Mouse (Mus musculus) c-Kit-positive CD71-positive TER-119-positive erythroid progenitor cells, embryonic 14.5 days (primary cell): ENCODE data around the gene Susd1.

Experiments used
- DNase-seq: peaks from one replicate; pipeline ENCODE4 v3.0.0-alpha.2; 2013; ENCODE audit warnings: low spot score

Susd1 gene

GRCm38 (mm10) chr4:59434039-59434438 is 4.4 kb downstream of the Susd1 start:
- DNase-seq: no peak

- DNase-seq: no peak
These were observed 9.3 kb downstream of the Susd1 start for GRCm38 (mm10) chr4:59429128-59429527.

GRCm38 (mm10) chr4:59426429-59426828 is 12.0 kb downstream of the Susd1 start:
- DNase-seq: no peak

GRCm38 (mm10) chr4:59422808-59423207 is 15.6 kb downstream of the Susd1 start:
- DNase-seq: no peak

- DNase-seq: no peak
These were observed 16.2 kb downstream of the Susd1 start for GRCm38 (mm10) chr4:59422025-59422783.

- DNase-seq: no peak
These were observed 17.1 kb downstream of the Susd1 start for GRCm38 (mm10) chr4:59421369-59421746.

GRCm38 (mm10) chr4:59420695-59421368 is 17.6 kb downstream of the Susd1 start:
- no peak for DNase-seq

- DNase-seq: no peak
These were observed 19.2 kb downstream of the Susd1 start for GRCm38 (mm10) chr4:59419211-59419610.

- no peak for DNase-seq
These were observed 25.0 kb downstream of the Susd1 start for GRCm38 (mm10) chr4:59413428-59413827.

- DNase-seq: no peak
These were observed 27.3 kb downstream of the Susd1 start for GRCm38 (mm10) chr4:59411153-59411552.

- DNase-seq: no peak
These were observed 30.7 kb downstream of the Susd1 start for GRCm38 (mm10) chr4:59407766-59408165.

- DNase-seq: no peak
These were observed 34.1 kb downstream of the Susd1 start for GRCm38 (mm10) chr4:59404375-59404774.

- DNase-seq: no peak
These were observed 37.5 kb downstream of the Susd1 start for GRCm38 (mm10) chr4:59400931-59401330.

- DNase-seq: no peak
These were observed 39.1 kb downstream of the Susd1 start for GRCm38 (mm10) chr4:59399343-59399742.

GRCm38 (mm10) chr4:59395528-59395927 is 42.9 kb downstream of the Susd1 start:
- no peak for DNase-seq

- DNase-seq: no peak
These were observed 44.3 kb downstream of the Susd1 start for GRCm38 (mm10) chr4:59394155-59394554.

GRCm38 (mm10) chr4:59388447-59389030 is 49.9 kb downstream of the Susd1 start:
- DNase-seq: no peak

- DNase-seq: no peak
These were observed 50.8 kb downstream of the Susd1 start for GRCm38 (mm10) chr4:59387387-59388210.

GRCm38 (mm10) chr4:59385254-59385895 is 53.1 kb downstream of the Susd1 start:
- no peak for DNase-seq

- DNase-seq: no peak
These were observed 54.6 kb downstream of the Susd1 start for GRCm38 (mm10) chr4:59383791-59384190.

GRCm38 (mm10) chr4:59382131-59382530 is 56.3 kb downstream of the Susd1 start:
- DNase-seq: no peak
